Mouse (Mus musculus): ENCODE data around the gene Yipf1. TPM values are rescaled to one million over a fixed set of nuclear protein-coding genes. Genes with fewer than 3 reads are reported as not detected.

The Yipf1 gene
- polyA plus RNA-seq, 1 experiment from 2014 or later: 55.4 TPM

- Histone ChIP-seq H3K36me3 (ENCODE audit: control insufficient read depth, insufficient read depth) (no peaks in the 10 kb centered on the region), H3K4me2 (ENCODE audit: low read length) (no peak within 1 kb of the TSS), H3K9me3 (ENCODE audit: control insufficient read depth, low read length) (no peaks in the 10 kb centered on the region), H3K9ac (replicated peaks; ENCODE audit: low read depth, low read length) (no peak within 1 kb of the TSS), H3K4me3 (replicated peaks; ENCODE audit: low read length) (no peak within 1 kb of the TSS), H3K27ac (ENCODE audit: low read length) (no peak within 1 kb of the TSS), H3K4me1 (replicated peaks; ENCODE audit: control insufficient read depth, insufficient read depth, low read length) (no peaks in the 10 kb centered on the region), H3K27me3 (replicated peaks; ENCODE audit: control insufficient read depth, insufficient read depth, low read length) (no peaks in the 10 kb centered on the region)
- ATAC-seq: no peak
- WGBS: 50% methylated on average over 6 of the region's 6 CpGs
These were observed 7.2 kb upstream of the Yipf1 start, which contains the start of gene Dio1 for GRCm38 (mm10) chr4:107306966-107307365. Gene Dio1 (minus strand): TSS chr4:107307169.

- WGBS: 8% methylated on average over 7 of the region's 7 CpGs
These were observed 279 bp downstream of the Yipf1 start for GRCm38 (mm10) chr4:107314479-107314805.

GRCm38 (mm10) chr4:107318646-107319045 lies 4.5 kb downstream of the Yipf1 start:
- no peak overlapping the region for H3K27ac ChIP-seq (ENCODE audit: low read length)
- H3K4me1 ChIP-seq (replicated peaks; ENCODE audit: control insufficient read depth, insufficient read depth, low read length): peaks cover 7% of the 10 kb centered on the region
- ATAC-seq: no peak
- H3K27me3 ChIP-seq (replicated peaks; ENCODE audit: control insufficient read depth, insufficient read depth, low read length): no peaks in the 10 kb centered on the region
- H3K4me3 ChIP-seq (replicated peaks; ENCODE audit: low read length): no peak overlapping the region
- H3K9ac ChIP-seq (replicated peaks; ENCODE audit: low read depth, low read length): no peak overlapping the region
- WGBS: 84% methylated on average over 8 of the region's 8 CpGs
- no peaks in the 10 kb centered on the region for H3K9me3 ChIP-seq (ENCODE audit: control insufficient read depth, low read length)
- peaks cover 13% of the 10 kb centered on the region for H3K36me3 ChIP-seq (ENCODE audit: control insufficient read depth, insufficient read depth)
- H3K4me2 ChIP-seq (ENCODE audit: low read length): no peak overlapping the region

More at GRCm38 (mm10) chr4:107314479-107314805, 279 bp downstream of the Yipf1 start:
- H3K36me3 ChIP-seq (ENCODE audit: control insufficient read depth, insufficient read depth): 0 out of 2 replicates have a peak, but pooled peaks cover 2% of the 10 kb centered on the region
- ATAC-seq: peak; percentile 73
- H3K4me1 ChIP-seq (replicated peaks; ENCODE audit: control insufficient read depth, insufficient read depth, low read length): peaks cover 11% of the 10 kb centered on the region
- H3K27ac ChIP-seq (ENCODE audit: low read length): no peak overlapping the region
- peak overlapping the region; percentile 81 for H3K4me2 ChIP-seq (ENCODE audit: low read length)
- H3K9ac ChIP-seq (replicated peaks; ENCODE audit: low read depth, low read length): peak overlapping the region; percentile 71
- H3K27me3 ChIP-seq (replicated peaks; ENCODE audit: control insufficient read depth, insufficient read depth, low read length): no peaks in the 10 kb centered on the region
- H3K4me3 ChIP-seq (replicated peaks; ENCODE audit: low read length): peak overlapping the region; percentile 69
- H3K9me3 ChIP-seq (ENCODE audit: control insufficient read depth, low read length): no peaks in the 10 kb centered on the region

- H3K27ac ChIP-seq (ENCODE audit: low read length): no peak overlapping the region
- H3K9me3 ChIP-seq (ENCODE audit: control insufficient read depth, low read length): no peaks in the 10 kb centered on the region
- H3K36me3 ChIP-seq (ENCODE audit: control insufficient read depth, insufficient read depth): peaks cover 13% of the 10 kb centered on the region
- ATAC-seq: no peak
- H3K4me3 ChIP-seq (replicated peaks; ENCODE audit: low read length): no peak overlapping the region
- no peaks in the 10 kb centered on the region for H3K4me1 ChIP-seq (replicated peaks; ENCODE audit: control insufficient read depth, insufficient read depth, low read length)
- H3K4me2 ChIP-seq (ENCODE audit: low read length): no peak overlapping the region
- H3K27me3 ChIP-seq (replicated peaks; ENCODE audit: control insufficient read depth, insufficient read depth, low read length): no peaks in the 10 kb centered on the region
- H3K9ac ChIP-seq (replicated peaks; ENCODE audit: low read depth, low read length): no peak overlapping the region
- 90% methylated on average over 2 of the region's 2 CpGs for WGBS
These were observed 6.9 kb downstream of the Yipf1 start for GRCm38 (mm10) chr4:107321041-107321440.

- no peak for ATAC-seq
- 96% methylated on average over 2 of the region's 2 CpGs for WGBS
- H3K4me3 ChIP-seq (replicated peaks; ENCODE audit: low read length): no peak overlapping the region
- H3K27me3 ChIP-seq (replicated peaks; ENCODE audit: control insufficient read depth, insufficient read depth, low read length): no peaks in the 10 kb centered on the region
- H3K9me3 ChIP-seq (ENCODE audit: control insufficient read depth, low read length): no peaks in the 10 kb centered on the region
- H3K4me2 ChIP-seq (ENCODE audit: low read length): no peak overlapping the region
- no peaks in the 10 kb centered on the region for H3K4me1 ChIP-seq (replicated peaks; ENCODE audit: control insufficient read depth, insufficient read depth, low read length)
- peaks cover 13% of the 10 kb centered on the region for H3K36me3 ChIP-seq (ENCODE audit: control insufficient read depth, insufficient read depth)
- no peak overlapping the region for H3K9ac ChIP-seq (replicated peaks; ENCODE audit: low read depth, low read length)
- H3K27ac ChIP-seq (ENCODE audit: low read length): no peak overlapping the region
These were observed 8.9 kb downstream of the Yipf1 start for GRCm38 (mm10) chr4:107323113-107323512.

- no peaks in the 10 kb centered on the region for H3K27me3 ChIP-seq (replicated peaks; ENCODE audit: control insufficient read depth, insufficient read depth, low read length)
- H3K27ac ChIP-seq (ENCODE audit: low read length): no peak overlapping the region
- H3K4me3 ChIP-seq (replicated peaks; ENCODE audit: low read length): no peak overlapping the region
- WGBS: 95% methylated on average over 8 of the region's 8 CpGs
- no peak for ATAC-seq
- H3K4me1 ChIP-seq (replicated peaks; ENCODE audit: control insufficient read depth, insufficient read depth, low read length): no peaks in the 10 kb centered on the region
- H3K4me2 ChIP-seq (ENCODE audit: low read length): no peak overlapping the region
- H3K9me3 ChIP-seq (ENCODE audit: control insufficient read depth, low read length): no peaks in the 10 kb centered on the region
- H3K9ac ChIP-seq (replicated peaks; ENCODE audit: low read depth, low read length): no peak overlapping the region
- H3K36me3 ChIP-seq (ENCODE audit: control insufficient read depth, insufficient read depth): no peaks in the 10 kb centered on the region
These were observed 14.4 kb downstream of the Yipf1 start for GRCm38 (mm10) chr4:107328530-107328929.

GRCm38 (mm10) chr4:107333514-107333913 lies 19.4 kb downstream of the Yipf1 start:
- H3K27me3 ChIP-seq (replicated peaks; ENCODE audit: control insufficient read depth, insufficient read depth, low read length): no peaks in the 10 kb centered on the region
- no peak for ATAC-seq
- H3K9me3 ChIP-seq (ENCODE audit: control insufficient read depth, low read length): no peaks in the 10 kb centered on the region
- no peak overlapping the region for H3K27ac ChIP-seq (ENCODE audit: low read length)
- 93% methylated on average over 4 of the region's 4 CpGs for WGBS
- no peaks in the 10 kb centered on the region for H3K36me3 ChIP-seq (ENCODE audit: control insufficient read depth, insufficient read depth)
- no peak overlapping the region for H3K9ac ChIP-seq (replicated peaks; ENCODE audit: low read depth, low read length)
- no peaks in the 10 kb centered on the region for H3K4me1 ChIP-seq (replicated peaks; ENCODE audit: control insufficient read depth, insufficient read depth, low read length)
- no peak overlapping the region for H3K4me3 ChIP-seq (replicated peaks; ENCODE audit: low read length)
- no peak overlapping the region for H3K4me2 ChIP-seq (ENCODE audit: low read length)

GRCm38 (mm10) chr4:107336356-107336755 lies 22.2 kb downstream of the Yipf1 start:
- Histone ChIP-seq H3K9me3 (ENCODE audit: control insufficient read depth, low read length) (no peaks in the 10 kb centered on the region), H3K4me3 (replicated peaks; ENCODE audit: low read length) (no peak overlapping the region), H3K27ac (ENCODE audit: low read length) (no peak overlapping the region), H3K4me2 (ENCODE audit: low read length) (no peak overlapping the region), H3K36me3 (ENCODE audit: control insufficient read depth, insufficient read depth) (no peaks in the 10 kb centered on the region), H3K4me1 (replicated peaks; ENCODE audit: control insufficient read depth, insufficient read depth, low read length) (no peaks in the 10 kb centered on the region), H3K27me3 (replicated peaks; ENCODE audit: control insufficient read depth, insufficient read depth, low read length) (no peaks in the 10 kb centered on the region), H3K9ac (replicated peaks; ENCODE audit: low read depth, low read length) (no peak overlapping the region)
- 72% methylated on average over 8 of the region's 8 CpGs for WGBS
- no peak for ATAC-seq

GRCm38 (mm10) chr4:107337455-107337854 lies 23.3 kb downstream of the Yipf1 start:
- H3K4me3 ChIP-seq (replicated peaks; ENCODE audit: low read length): no peak overlapping the region
- H3K4me1 ChIP-seq (replicated peaks; ENCODE audit: control insufficient read depth, insufficient read depth, low read length): no peaks in the 10 kb centered on the region
- H3K9ac ChIP-seq (replicated peaks; ENCODE audit: low read depth, low read length): no peak overlapping the region
- H3K27ac ChIP-seq (ENCODE audit: low read length): no peak overlapping the region
- H3K9me3 ChIP-seq (ENCODE audit: control insufficient read depth, low read length): no peaks in the 10 kb centered on the region
- H3K36me3 ChIP-seq (ENCODE audit: control insufficient read depth, insufficient read depth): no peaks in the 10 kb centered on the region
- WGBS: 90% methylated on average over 5 of the region's 5 CpGs
- H3K27me3 ChIP-seq (replicated peaks; ENCODE audit: control insufficient read depth, insufficient read depth, low read length): no peaks in the 10 kb centered on the region
- ATAC-seq: no peak
- no peak overlapping the region for H3K4me2 ChIP-seq (ENCODE audit: low read length)

- Histone ChIP-seq H3K4me3 (replicated peaks; ENCODE audit: low read length) (no peak overlapping the region), H3K4me2 (ENCODE audit: low read length) (no peak overlapping the region), H3K9ac (replicated peaks; ENCODE audit: low read depth, low read length) (no peak overlapping the region), H3K27ac (ENCODE audit: low read length) (no peak overlapping the region), H3K4me1 (replicated peaks; ENCODE audit: control insufficient read depth, insufficient read depth, low read length) (no peaks in the 10 kb centered on the region), H3K27me3 (replicated peaks; ENCODE audit: control insufficient read depth, insufficient read depth, low read length) (no peaks in the 10 kb centered on the region), H3K36me3 (ENCODE audit: control insufficient read depth, insufficient read depth) (0 out of 2 replicates have a peak, but pooled peaks cover 2% of the 10 kb centered on the region), H3K9me3 (ENCODE audit: control insufficient read depth, low read length) (no peaks in the 10 kb centered on the region)
- 20% methylated on average over 5 of the region's 5 CpGs for WGBS
- no peak for ATAC-seq
These were observed 27.2 kb downstream of the Yipf1 start for GRCm38 (mm10) chr4:107341354-107341753.
